Mouse (Mus musculus): Measurements from ENCODE around the gene Unc5cl. TPM values are rescaled to one million over a fixed set of nuclear protein-coding genes. Genes with fewer than 3 reads are reported as not detected.
"Not testable (repeated sequence)": the region's sequence is repeated elsewhere in the genome, so short reads cannot be mapped to it uniquely, and the experiment has no call there.

Unc5cl gene
- polyA plus RNA-seq, 1 experiment from 2014 or later = 0.39 TPM

GRCm38 (mm10) chr17:48454190-48454589 lies 511 bp upstream of the Unc5cl start:
- Histone ChIP-seq H3K36me3 (ENCODE audit: control insufficient read depth, insufficient read depth, low read length) (no peaks in the 10 kb centered on the region), H3K4me1 (ENCODE audit: control insufficient read depth, insufficient read depth, low read depth, low read length) (peaks cover 2% of the 10 kb centered on the region; the same call in 1 of the 2 replicates), H3K9ac (ENCODE audit: low read depth, low read length) (no peak overlapping the region), H3K9me3 (ENCODE audit: control insufficient read depth, low read length) (no peaks in the 10 kb centered on the region), H3K27me3 (replicated peaks; ENCODE audit: control insufficient read depth, insufficient read depth, low read length) (no peaks in the 10 kb centered on the region), H3K4me2 (ENCODE audit: low read length) (no peak overlapping the region), H3K4me3 (ENCODE audit: low read length) (no peak overlapping the region), H3K27ac (ENCODE audit: low read depth, low read length) (no peak overlapping the region)
- 56% methylated on average over 7 of the region's 7 CpGs for WGBS
- ATAC-seq = no peak

GRCm38 (mm10) chr17:48455955-48456354 lies 1.3 kb downstream of the Unc5cl start:
- Histone ChIP-seq H3K9ac (ENCODE audit: low read depth, low read length) (no peak overlapping the region), H3K36me3 (ENCODE audit: control insufficient read depth, insufficient read depth, low read length) (no peaks in the 10 kb centered on the region), H3K4me2 (ENCODE audit: low read length) (no peak overlapping the region), H3K27me3 (replicated peaks; ENCODE audit: control insufficient read depth, insufficient read depth, low read length) (no peaks in the 10 kb centered on the region), H3K4me3 (ENCODE audit: low read length) (no peak overlapping the region), H3K4me1 (ENCODE audit: control insufficient read depth, insufficient read depth, low read depth, low read length) (peaks cover 2% of the 10 kb centered on the region; the same call in 1 of the 2 replicates), H3K27ac (ENCODE audit: low read depth, low read length) (no peak overlapping the region), H3K9me3 (ENCODE audit: control insufficient read depth, low read length) (no peaks in the 10 kb centered on the region)
- 83% methylated on average over 2 of the region's 2 CpGs for WGBS
- no peak for ATAC-seq

GRCm38 (mm10) chr17:48457971-48458653 lies 3.4 kb downstream of the Unc5cl start:
- Histone ChIP-seq H3K9me3 (ENCODE audit: control insufficient read depth, low read length) (no peaks in the 10 kb centered on the region), H3K9ac (ENCODE audit: low read depth, low read length) (no peak overlapping the region), H3K4me2 (ENCODE audit: low read length) (no peak overlapping the region), H3K27ac (ENCODE audit: low read depth, low read length) (no peak overlapping the region), H3K4me1 (ENCODE audit: control insufficient read depth, insufficient read depth, low read depth, low read length) (no peaks in the 10 kb centered on the region), H3K4me3 (ENCODE audit: low read length) (no peak overlapping the region), H3K36me3 (ENCODE audit: control insufficient read depth, insufficient read depth, low read length) (no peaks in the 10 kb centered on the region), H3K27me3 (replicated peaks; ENCODE audit: control insufficient read depth, insufficient read depth, low read length) (no peaks in the 10 kb centered on the region)
- no peak for ATAC-seq
- WGBS = 86% methylated on average over 13 of the region's 13 CpGs

GRCm38 (mm10) chr17:48462096-48462495 lies 7.4 kb downstream of the Unc5cl start:
- Histone ChIP-seq H3K4me3 (ENCODE audit: low read length) (no peak overlapping the region), H3K4me2 (ENCODE audit: low read length) (no peak overlapping the region), H3K9ac (ENCODE audit: low read depth, low read length) (no peak overlapping the region), H3K27me3 (replicated peaks; ENCODE audit: control insufficient read depth, insufficient read depth, low read length) (peaks cover 2% of the 10 kb centered on the region; the same call in 1 of the 2 replicates), H3K4me1 (ENCODE audit: control insufficient read depth, insufficient read depth, low read depth, low read length) (no peaks in the 10 kb centered on the region), H3K27ac (ENCODE audit: low read depth, low read length) (no peak overlapping the region), H3K9me3 (ENCODE audit: control insufficient read depth, low read length) (no peaks in the 10 kb centered on the region), H3K36me3 (ENCODE audit: control insufficient read depth, insufficient read depth, low read length) (no peaks in the 10 kb centered on the region)
- 95% methylated on average over 13 of the region's 13 CpGs for WGBS
- no peak for ATAC-seq

- no peak overlapping the region for H3K27ac ChIP-seq (ENCODE audit: low read depth, low read length)
- no peaks in the 10 kb centered on the region; the same call in 1 of the 2 replicates for H3K4me1 ChIP-seq (ENCODE audit: control insufficient read depth, insufficient read depth, low read depth, low read length)
- H3K4me3 ChIP-seq (ENCODE audit: low read length) = no peak overlapping the region
- H3K27me3 ChIP-seq (replicated peaks; ENCODE audit: control insufficient read depth, insufficient read depth, low read length) = peaks cover 2% of the 10 kb centered on the region; the same call in 1 of the 2 replicates
- H3K36me3 ChIP-seq (ENCODE audit: control insufficient read depth, insufficient read depth, low read length) = no peaks in the 10 kb centered on the region
- WGBS = 97% methylated on average over 4 of the region's 4 CpGs
- ATAC-seq = no peak
- no peaks in the 10 kb centered on the region for H3K9me3 ChIP-seq (ENCODE audit: control insufficient read depth, low read length)
- H3K4me2 ChIP-seq (ENCODE audit: low read length) = no peak overlapping the region
- H3K9ac ChIP-seq (ENCODE audit: low read depth, low read length) = no peak overlapping the region
Measured at GRCm38 (mm10) chr17:48463391-48463790, 8.7 kb downstream of the Unc5cl start.

GRCm38 (mm10) chr17:48466769-48467394 lies 12.2 kb downstream of the Unc5cl start:
- H3K36me3 ChIP-seq (ENCODE audit: control insufficient read depth, insufficient read depth, low read length) = no peaks in the 10 kb centered on the region
- H3K9me3 ChIP-seq (ENCODE audit: control insufficient read depth, low read length) = no peaks in the 10 kb centered on the region
- H3K4me2 ChIP-seq (ENCODE audit: low read length) = peak overlapping the region; percentile 38
- H3K27me3 ChIP-seq (replicated peaks; ENCODE audit: control insufficient read depth, insufficient read depth, low read length) = peaks cover 2% of the 10 kb centered on the region; the same call in 1 of the 2 replicates
- H3K9ac ChIP-seq (ENCODE audit: low read depth, low read length) = no peak overlapping the region
- peak overlapping the region; percentile 14; the same call in 1 of the 2 replicates for H3K4me3 ChIP-seq (ENCODE audit: low read length)
- peak; percentile 56 for ATAC-seq
- H3K4me1 ChIP-seq (ENCODE audit: control insufficient read depth, insufficient read depth, low read depth, low read length) = no peaks in the 10 kb centered on the region; the same call in 1 of the 2 replicates
- WGBS = 46% methylated on average over 22 of the region's 22 CpGs
- no peak overlapping the region for H3K27ac ChIP-seq (ENCODE audit: low read depth, low read length)

GRCm38 (mm10) chr17:48467395-48468231 lies 12.9 kb downstream of the Unc5cl start:
- no peaks in the 10 kb centered on the region for H3K36me3 ChIP-seq (ENCODE audit: control insufficient read depth, insufficient read depth, low read length)
- 8% methylated on average over 22 of the region's 22 CpGs for WGBS
- peak; percentile 91 for ATAC-seq
- no peak overlapping the region for H3K27ac ChIP-seq (ENCODE audit: low read depth, low read length)
- H3K4me2 ChIP-seq (ENCODE audit: low read length) = peak overlapping the region; percentile 38
- H3K9me3 ChIP-seq (ENCODE audit: control insufficient read depth, low read length) = no peaks in the 10 kb centered on the region
- H3K4me3 ChIP-seq (ENCODE audit: low read length) = 0 out of 2 replicates have a peak overlapping the region, but pooled peaks have one; percentile 14
- H3K27me3 ChIP-seq (replicated peaks; ENCODE audit: control insufficient read depth, insufficient read depth, low read length) = peaks cover 2% of the 10 kb centered on the region; the same call in 1 of the 2 replicates
- 0 out of 2 replicates have a peak overlapping the region, but pooled peaks have one; percentile 28 for H3K9ac ChIP-seq (ENCODE audit: low read depth, low read length)
- H3K4me1 ChIP-seq (ENCODE audit: control insufficient read depth, insufficient read depth, low read depth, low read length) = no peaks in the 10 kb centered on the region; the same call in 1 of the 2 replicates

GRCm38 (mm10) chr17:48474282-48474681 lies 19.6 kb downstream of the Unc5cl start:
- not testable (repeated sequence) for ATAC-seq; H3K4me1 ChIP-seq (ENCODE audit: control insufficient read depth, insufficient read depth, low read depth, low read length); H3K27me3 ChIP-seq (replicated peaks; ENCODE audit: control insufficient read depth, insufficient read depth, low read length); H3K9me3 ChIP-seq (ENCODE audit: control insufficient read depth, low read length); H3K9ac ChIP-seq (ENCODE audit: low read depth, low read length); H3K4me3 ChIP-seq (ENCODE audit: low read length); H3K36me3 ChIP-seq (ENCODE audit: control insufficient read depth, insufficient read depth, low read length); H3K4me2 ChIP-seq (ENCODE audit: low read length); H3K27ac ChIP-seq (ENCODE audit: low read depth, low read length)
- WGBS = 81% methylated on average over 6 of the region's 6 CpGs

- H3K27ac ChIP-seq (ENCODE audit: low read depth, low read length) = no peak overlapping the region
- no peak overlapping the region for H3K4me2 ChIP-seq (ENCODE audit: low read length)
- no peaks in the 10 kb centered on the region for H3K9me3 ChIP-seq (ENCODE audit: control insufficient read depth, low read length)
- 79% methylated on average over 8 of the region's 8 CpGs for WGBS
- no peak for ATAC-seq
- no peak overlapping the region for H3K9ac ChIP-seq (ENCODE audit: low read depth, low read length)
- H3K4me1 ChIP-seq (ENCODE audit: control insufficient read depth, insufficient read depth, low read depth, low read length) = no peaks in the 10 kb centered on the region
- H3K36me3 ChIP-seq (ENCODE audit: control insufficient read depth, insufficient read depth, low read length) = no peaks in the 10 kb centered on the region
- H3K27me3 ChIP-seq (replicated peaks; ENCODE audit: control insufficient read depth, insufficient read depth, low read length) = no peaks in the 10 kb centered on the region
- H3K4me3 ChIP-seq (ENCODE audit: low read length) = no peak overlapping the region
Measured at GRCm38 (mm10) chr17:48475444-48475843, 20.7 kb downstream of the Unc5cl start.
